Comparison of ENCODE assay signal across 13 mouse cellular contexts in the genomic region with DNA sequence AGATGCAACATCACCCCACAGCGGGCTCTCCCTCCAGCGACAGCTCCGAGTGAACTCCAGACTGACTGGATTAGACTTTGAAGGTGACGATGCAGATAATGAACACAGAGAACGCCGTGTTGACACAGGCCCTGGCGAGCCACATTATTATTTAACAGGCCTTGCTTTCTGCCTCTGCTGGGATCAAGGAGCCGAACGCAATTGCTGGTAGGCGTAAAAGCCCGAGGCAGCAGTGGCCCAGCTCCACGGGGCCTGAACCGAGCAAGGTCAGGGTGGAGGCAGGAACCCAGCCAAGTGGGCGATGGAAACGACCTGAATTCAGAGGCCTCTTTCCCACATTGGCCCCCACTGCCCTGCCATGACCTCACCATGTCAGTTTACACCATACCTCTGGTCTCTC.
A peak's percentile ranks its signal among the peaks of the same experiment; 100 is the strongest.
DNase-seq lines count a peak whose midpoint lies in the region; ATAC-seq lines count a peak whose summit lies in the region.
"Had no signal": no experiment of that assay in that cellular context is flagged by ENCODE, and none has a peak within 500 bp of the region (broad histone marks: within the 10 kb centered on the region; RNA-seq: fewer than 3 reads in every experiment).

No protein-coding gene starts in this region.

- ATAC-seq in granulocyte monocyte progenitor cell, adult 5-6 weeks (replicated peaks; ENCODE audit: poor library complexity, severe bottlenecking), result no peak

- H3K4me3 ChIP-seq in limb, embryonic 10.5 days, result no peak overlapping the region
- H3K4me3 ChIP-seq: heart, embryonic 10.5 days; left cerebral cortex, adult 2 months had no signal

- intact Hi-C loops in heart, postnatal 14 days (cut with DNase I), result no loop called here

- 40% methylated on average over 15 of the region's 15 CpGs for WGBS in limb, embryonic 10.5 days

- peak overlapping the region; percentile 12; the same call in 1 of the 2 replicates for H3K27ac ChIP-seq in limb, embryonic 10.5 days
- H3K27ac ChIP-seq: heart, embryonic 10.5 days; left cerebral cortex, adult 2 months; liver, embryonic 14.5 days had no signal

- H3K27me3 ChIP-seq in limb, embryonic 10.5 days (ENCODE audit: low read depth, poor library complexity, severe bottlenecking), result no peaks in the 10 kb centered on the region

- peak; percentile 11 for DNase-seq in adrenal gland, postnatal 14 days
- no peak for DNase-seq in adrenal gland, postnatal 25 days
- DNase-seq in retina, postnatal 1 day, result peak; percentile 62
- no peak for DNase-seq in retina, embryonic 14.5 days (ENCODE audit: low spot score)
- DNase-seq in limb, embryonic 10.5 days (ENCODE audit: low spot score), result no peak
- DNase-seq in heart, postnatal 14 days, result no peak
- DNase-seq in layer of hippocampus, adult 9-10 months (ENCODE audit: low spot score), result no peak
- DNase-seq: spleen, adult 18-20 months had no signal

- H3K36me3 ChIP-seq in limb, embryonic 10.5 days, result peaks cover 49% of the 10 kb centered on the region

- H3K9me3 ChIP-seq in limb, embryonic 10.5 days (replicated peaks), result no peaks in the 10 kb centered on the region
- H3K9me3 ChIP-seq: G1E; heart, embryonic 10.5 days had no signal

- H3K4me1 ChIP-seq in limb, embryonic 10.5 days, result peaks cover 36% of the 10 kb centered on the region

Comparison
In these comparisons a context has a peak if more than half of its experiments do, and no peak if none do; other contexts are left out.
1. DNase-seq: peak in adrenal gland, postnatal 14 days (single experiment) and retina, postnatal 1 day (single experiment); none in adrenal gland, postnatal 25 days (single experiment), retina, embryonic 14.5 days (single experiment), limb, embryonic 10.5 days (single experiment), heart, postnatal 14 days (0 of 2) and layer of hippocampus, adult 9-10 months (single experiment).